Mouse (Mus musculus): ENCODE results near the gene Atxn3.

Gene Atxn3

DNA sequence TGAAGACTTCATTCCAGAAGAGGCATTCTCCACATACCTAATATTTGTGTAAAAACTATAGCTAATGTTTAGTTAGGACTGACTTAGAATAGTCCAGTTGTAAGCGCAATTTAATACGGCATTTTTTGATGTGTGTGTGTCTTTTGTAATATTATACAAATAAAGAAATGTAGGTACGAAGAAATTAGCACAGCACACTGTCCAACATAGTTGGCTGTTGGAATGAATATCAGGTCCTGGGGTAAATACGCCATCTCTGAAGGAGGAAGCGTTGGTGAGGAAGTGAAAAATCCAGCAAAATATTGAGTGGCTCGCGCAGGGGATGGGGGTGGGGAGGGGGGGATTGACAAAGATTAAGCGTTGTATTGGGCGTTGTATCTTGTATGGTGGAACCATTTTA lies 510 bp upstream of the Atxn3 start:
- WGBS: 55% methylated on average over 9 of the region's 9 CpGs

DNA sequence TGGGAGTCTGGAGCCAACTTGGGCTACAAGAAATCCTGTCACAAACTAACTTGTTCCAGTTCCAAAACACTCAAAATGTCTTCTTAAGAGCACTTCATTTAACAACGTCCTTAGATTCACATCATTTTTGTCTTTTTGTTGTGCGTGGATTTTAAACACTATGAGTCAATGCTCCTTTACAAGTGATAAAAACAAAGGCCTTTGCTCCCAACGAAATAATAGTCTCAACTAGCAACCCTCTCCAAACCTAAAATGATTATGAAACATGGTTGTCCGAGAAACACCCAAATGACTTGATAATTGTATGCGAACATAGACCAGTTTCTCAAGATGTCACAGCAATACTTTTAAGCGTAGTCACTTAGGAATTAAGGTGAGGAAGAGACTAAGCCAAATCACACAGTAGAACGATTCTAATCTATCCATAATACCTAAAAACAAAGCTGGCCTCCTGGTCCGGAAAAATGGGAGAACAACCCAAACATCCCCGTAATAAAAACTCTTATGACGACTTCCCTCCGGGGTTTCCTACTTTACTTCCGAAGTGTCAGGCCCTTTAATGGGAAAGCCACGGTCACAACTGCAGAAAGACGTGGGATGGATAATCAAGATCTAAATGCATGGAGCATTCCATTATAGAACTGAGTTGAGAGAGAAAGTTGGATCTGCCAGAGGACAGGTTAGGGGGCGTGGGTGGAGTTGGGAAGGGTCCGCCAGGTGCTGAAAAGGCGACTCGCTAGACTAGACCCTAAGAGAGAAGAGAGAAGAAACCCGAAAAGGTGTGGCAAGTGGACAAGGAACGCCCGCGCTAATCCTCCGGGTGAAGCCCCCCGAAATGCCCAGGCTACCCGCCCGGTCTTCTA lies 736 bp downstream of the Atxn3 start:
- WGBS: 3% methylated on average over 26 of the region's 26 CpGs

DNA sequence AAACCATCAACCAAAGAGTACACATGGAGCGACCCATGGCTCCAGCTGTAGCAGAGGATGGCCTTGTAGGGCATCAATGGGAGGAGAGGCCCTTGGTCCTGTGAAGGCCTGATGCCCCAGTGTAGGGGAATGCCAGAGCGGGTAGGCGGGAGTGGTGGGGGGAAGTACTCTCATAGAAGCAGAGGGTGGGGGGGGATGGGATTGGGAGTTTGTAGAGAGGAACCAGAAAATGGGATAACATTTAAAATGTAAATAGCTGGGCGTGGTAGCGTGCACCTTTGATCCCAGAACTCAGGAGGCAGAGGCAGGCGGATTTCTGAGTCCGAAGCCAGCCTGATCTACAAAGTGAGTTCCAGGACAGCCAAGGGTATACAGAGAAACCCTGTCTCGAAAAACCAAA lies 2.2 kb downstream of the Atxn3 start:
- WGBS: 96% methylated on average over 8 of the region's 8 CpGs

DNA sequence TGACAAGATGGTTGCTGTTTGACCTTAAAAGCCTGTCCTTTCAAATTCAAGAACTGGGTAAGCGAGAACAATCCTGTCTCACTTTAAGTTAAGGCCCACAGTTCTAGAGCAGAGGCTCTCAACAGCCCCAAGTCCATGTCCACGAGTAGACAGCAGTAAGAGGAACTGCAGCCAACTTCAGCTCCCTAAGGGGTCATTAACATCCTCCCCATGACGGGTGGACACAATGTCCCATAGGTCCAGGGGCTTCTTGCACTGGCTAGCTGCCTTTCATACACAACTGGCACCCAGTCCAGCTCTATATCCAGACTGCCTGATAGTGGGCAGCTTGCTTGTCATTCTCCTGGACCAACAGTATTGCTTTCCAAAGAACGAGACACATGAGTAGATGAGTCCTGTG lies 9.2 kb downstream of the Atxn3 start:
- 59% methylated on average over 4 of the region's 4 CpGs for WGBS

DNA sequence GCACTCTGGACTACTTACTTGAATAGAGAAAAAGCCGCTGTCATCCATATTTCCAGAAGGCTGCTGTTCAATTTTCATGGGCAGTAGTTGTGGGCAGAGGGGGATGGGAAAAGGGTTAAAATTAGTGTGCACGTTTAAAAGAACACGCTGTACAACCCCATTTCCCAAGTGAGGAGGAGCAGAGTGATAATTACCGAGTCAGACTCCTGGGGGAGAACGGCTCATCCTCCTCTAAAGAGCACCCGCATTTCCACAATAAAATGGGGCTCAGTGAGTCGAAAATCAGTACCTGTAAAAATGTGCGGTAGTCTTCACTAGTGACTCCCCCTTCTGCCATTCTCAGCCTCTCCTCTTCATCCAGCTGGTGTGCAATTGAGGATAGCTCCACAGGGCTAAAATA lies 10.1 kb downstream of the Atxn3 start:
- 45% methylated on average over 8 of the region's 8 CpGs for WGBS

DNA sequence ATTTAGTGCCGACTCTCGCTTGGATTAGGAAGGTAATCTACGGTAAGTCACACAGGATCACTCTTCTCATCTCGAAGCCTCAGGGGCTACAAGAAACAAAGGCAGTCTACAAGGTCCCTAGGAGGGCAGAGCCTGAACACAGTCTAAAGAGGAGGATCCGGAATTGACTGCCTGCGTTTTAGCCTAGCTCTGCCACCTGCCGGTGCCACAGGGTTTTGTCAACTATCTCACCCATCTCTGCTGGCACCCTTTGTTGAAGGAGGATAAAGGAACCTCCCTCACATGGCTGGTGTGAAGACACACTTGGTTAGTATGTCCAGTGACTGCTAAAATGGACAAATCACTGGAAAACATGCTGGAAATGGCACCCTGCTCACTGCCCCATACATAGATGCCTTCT lies 20.5 kb downstream of the Atxn3 start:
- WGBS: 81% methylated on average over 7 of the region's 7 CpGs

DNA sequence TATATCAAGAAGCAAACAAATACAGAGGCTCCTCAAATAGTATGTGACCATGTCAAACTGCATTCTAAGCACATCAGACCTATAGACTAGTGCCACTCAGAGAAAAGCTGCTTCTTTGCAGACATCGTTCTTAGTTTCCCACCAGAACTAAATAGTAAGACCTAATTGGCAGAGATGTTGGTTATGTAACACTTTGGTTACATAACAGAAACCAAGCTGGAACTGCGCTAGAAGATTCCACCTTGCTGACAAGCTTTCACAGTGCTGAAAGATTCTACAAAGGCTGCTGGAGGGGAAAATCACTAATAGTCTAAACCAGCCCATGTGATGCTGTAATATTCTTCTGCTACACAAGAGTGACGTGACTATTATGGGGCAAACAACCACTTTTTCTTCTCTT lies 22.8 kb downstream of the Atxn3 start:
- 40% methylated on average over 3 of the region's 3 CpGs for WGBS

DNA sequence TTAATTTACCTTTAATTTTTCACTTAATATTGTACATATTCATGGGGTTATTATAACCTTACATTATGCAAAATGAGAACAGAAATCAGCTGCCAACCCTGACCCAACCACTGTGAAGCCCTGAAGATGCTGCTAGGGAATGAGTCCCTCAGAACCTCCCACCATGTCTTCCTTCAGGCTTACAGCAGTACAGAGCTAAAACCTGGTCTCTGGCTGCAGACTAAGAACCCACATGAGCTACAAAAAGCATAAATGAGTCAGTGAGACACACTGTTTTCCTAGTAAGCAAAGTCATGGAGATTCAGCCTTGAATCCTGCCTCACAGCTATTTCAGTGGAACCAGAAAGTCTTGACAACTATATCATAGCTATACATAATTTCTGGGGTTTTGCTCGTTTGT lies 29.6 kb downstream of the Atxn3 start:
- 76% methylated on average over 1 of the region's 1 CpGs for WGBS

DNA sequence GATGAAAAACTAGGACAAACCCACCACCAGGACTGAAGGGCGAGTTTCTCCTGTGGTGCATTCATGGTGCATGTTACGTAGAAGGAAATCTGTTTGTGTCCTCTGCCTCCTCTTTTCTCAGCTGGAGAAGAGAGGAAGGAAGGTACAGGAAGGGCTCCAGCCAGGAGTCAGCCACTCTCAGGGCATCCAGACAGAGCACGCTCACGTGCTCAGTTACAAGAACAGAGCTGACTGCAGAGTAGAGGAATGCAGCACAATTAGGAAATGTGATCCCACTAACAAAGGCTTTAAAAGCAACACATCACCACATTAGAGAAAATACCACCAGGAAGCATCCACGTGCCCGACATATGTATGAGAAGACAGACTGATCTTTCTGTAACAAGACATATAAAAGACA lies 35.7 kb downstream of the Atxn3 start:
- WGBS: 78% methylated on average over 6 of the region's 6 CpGs

DNA sequence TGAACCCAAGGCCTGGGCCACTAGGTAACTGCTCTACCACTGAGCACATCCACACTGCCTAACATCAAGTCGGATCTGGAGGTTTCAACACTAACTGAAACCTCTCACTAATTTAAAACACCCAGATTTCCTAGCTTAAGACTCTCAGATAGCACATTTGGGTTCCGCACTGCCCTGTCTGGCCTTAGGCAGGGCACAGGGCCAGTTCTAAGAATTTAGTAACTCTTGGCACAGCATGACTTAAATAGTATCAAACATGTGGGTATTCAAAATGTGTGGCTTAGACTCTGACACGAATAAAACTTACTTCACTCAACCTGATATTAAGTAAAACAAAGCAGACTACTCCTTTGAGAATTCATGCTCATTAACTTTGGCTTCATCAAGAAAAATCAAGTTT lies 38.2 kb downstream of the Atxn3 start:
- WGBS: 75% methylated on average over 3 of the region's 3 CpGs

DNA sequence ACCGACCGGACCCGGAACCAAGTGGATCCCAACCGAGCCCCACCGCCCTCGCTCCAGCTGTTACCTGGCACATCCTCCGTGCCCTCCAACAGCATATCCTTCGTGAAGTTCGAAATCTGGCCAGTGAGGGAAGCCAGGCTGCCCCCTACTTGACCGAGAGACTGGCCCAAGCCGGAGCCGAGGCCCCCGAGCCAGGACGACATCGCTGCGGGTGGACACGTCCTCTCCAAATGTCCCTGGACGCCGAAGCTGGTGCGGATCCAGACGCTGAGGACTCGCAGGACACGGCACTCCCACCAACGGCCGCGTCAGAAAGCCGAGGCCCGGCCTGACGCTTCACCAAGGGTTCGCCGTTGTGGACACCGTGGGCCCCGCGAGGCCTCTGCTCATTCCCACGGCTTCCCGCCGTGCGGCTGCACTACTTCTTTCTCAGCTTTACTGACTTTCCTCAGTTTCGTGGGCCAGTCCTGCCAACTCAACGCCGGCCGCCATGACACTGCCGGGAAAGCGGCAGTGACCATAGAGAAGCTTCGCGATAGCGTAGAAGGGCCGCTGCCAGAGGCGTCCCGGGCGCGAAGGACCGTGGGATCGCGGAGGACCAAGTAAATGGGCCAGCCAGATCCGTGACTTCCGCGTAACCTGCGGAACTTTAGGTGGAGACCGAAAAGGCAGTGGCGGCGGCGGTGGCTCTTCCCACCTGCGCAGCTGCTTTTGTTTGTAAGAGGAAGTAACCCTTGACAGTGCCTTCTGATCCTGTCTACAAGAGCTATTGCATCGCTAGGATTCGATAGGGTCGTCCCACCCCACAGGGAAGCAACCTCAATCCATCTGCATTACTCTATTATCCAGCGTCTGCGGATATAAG lies 45.2 kb downstream of the Atxn3 start, which contains the start of gene Trip11:
TSS of gene Trip11 (minus strand) at position 642 of the 865 bp plus-strand sequence.
- under 1% methylated on average over 69 of the region's 69 CpGs for WGBS

DNA sequence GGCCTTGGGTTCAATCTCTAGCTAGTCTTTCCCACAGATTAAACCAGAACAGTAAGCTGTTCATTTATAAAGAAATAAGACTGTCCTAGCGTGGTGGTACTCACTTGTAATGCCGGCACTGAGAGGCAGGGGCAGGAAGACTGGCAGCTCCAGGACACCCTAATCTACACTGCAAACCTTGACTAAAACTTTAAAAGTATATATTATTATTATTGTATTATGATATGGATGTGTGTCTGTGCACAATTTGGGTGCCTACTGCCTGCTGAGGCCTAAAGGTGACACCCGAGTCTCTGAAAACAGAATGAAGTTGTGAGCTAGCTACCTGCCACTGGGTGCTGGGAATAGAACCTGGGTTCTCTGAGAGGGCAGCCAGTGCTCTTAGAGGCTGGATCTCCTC lies 46.7 kb downstream of the Atxn3 start:
- 82% methylated on average over 3 of the region's 3 CpGs for WGBS

DNA sequence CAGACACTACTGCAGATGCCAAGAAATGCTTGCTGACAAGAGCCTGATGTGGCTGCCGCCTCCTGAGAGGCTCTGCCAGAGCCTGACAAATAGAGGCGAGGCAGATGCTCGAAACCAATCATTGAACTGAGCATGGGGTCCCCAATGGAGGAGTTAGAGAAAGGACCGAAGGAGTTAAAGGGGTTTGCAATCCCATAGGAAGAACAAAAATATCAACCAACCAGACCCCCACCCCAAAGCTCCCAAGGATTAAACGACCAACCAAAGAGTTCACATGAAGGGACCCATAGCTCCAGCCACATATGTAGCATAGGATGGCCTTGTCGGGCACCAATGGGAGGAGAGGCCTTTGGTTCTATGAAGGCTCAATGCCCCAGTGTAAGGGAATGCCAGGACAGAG lies 47.7 kb downstream of the Atxn3 start:
- 92% methylated on average over 6 of the region's 6 CpGs for whole genome bisulfite sequencing

DNA sequence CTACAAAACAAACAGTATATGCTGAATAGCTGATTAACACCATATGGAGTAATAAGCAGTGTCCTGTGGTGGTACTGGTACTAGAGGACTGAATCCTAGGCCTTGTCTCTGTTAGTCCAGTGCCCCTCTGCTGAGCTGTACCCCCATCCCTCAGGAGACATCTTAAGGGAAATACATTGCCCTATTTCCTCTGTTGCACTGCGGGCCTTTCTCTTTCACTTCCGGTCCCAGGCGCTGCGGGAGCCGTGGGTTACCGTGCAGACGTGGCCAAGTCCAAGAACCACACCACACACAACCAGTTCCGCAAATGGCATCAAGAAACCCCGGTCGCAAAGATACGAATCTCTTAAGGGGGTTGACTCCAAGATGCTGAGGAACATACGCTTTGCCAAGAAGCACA lies 52.2 kb downstream of the Atxn3 start:
- WGBS: 78% methylated on average over 12 of the region's 12 CpGs

DNA sequence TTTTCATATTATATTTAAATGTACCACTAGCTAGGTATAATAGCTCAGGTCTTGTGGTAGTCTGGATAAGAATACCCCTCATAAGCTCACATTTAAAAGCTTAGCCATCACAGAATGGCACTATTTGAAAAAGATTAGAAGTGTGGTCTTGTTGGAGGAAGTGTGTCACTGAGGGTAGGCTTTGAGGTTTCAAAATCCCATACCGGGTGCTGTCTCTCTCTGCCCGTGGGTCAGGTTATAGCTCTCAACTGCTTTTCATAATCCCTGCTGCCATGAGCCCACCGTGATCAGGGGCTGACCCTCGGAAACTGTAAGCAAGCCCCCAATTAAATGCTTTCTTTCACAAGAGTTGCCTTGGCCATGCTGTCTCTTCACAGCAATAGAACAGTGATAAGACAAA lies 53.1 kb downstream of the Atxn3 start:
- WGBS: 88% methylated on average over 4 of the region's 4 CpGs

DNA sequence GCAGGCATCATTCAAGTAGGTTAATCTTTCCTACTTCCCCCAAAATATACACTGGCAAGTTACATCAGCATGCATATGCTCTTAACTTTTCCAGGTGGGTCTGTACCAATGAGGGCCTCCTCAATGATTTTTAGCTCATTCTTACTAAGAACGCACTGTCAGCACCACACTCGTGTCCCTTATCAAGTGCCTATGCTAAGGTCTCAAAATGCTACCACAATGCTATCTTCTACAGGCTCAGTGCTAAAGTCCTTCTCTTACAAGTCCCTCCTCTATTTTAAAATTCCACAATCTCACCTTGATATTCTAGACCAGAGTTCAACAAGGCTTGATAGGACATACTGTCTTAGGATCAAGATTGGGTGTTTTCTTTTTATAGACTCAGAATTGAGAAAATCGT lies 53.9 kb downstream of the Atxn3 start:
- WGBS: 81% methylated on average over 3 of the region's 3 CpGs

DNA sequence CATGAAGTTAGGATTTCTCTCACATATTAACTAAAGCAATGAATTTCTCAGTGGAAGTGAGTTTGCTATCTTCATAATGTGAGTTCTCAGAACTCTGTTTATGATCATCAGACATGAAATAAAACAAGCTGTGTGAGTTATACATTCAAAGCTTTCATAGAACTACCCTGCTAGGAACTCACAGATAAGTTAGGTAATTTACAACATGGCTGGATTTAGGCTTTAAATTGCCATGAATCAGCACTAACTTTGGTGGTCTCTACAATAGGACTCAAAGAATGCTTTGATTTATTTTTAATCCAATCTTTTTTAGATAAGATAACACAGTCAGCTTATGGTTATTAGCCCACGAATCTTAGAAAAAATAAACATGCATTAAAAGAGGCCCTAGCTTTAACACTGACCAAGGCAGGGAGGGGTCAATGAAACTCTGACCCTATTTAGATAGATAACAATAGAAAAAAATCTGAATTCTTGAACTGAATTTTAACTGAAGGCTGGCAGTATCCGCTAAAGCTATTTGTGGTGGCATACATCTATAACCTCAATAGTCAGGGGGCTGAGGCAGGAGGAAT lies 58.3 kb downstream of the Atxn3 start:
- WGBS: 83% methylated on average over 2 of the region's 2 CpGs

DNA sequence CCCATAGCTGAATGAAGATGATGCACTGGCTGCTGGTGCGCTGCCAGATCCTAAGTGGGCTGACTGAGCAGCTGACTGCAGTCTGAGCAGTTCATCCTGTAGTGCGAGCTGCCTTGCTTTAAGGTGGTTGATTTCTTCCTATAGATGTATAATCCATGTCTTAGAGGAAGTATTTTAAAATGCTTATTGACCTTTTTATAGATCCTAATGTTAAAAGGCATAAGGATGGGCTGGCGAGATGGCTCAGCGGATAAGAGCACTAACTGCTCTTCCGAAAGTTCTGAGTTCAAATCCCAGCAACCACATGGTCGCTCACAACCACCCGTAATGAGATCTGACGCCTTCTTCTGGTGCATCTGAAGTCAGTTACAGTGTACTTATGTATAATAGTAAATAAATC lies 59.1 kb downstream of the Atxn3 start:
- WGBS: 95% methylated on average over 8 of the region's 8 CpGs

DNA sequence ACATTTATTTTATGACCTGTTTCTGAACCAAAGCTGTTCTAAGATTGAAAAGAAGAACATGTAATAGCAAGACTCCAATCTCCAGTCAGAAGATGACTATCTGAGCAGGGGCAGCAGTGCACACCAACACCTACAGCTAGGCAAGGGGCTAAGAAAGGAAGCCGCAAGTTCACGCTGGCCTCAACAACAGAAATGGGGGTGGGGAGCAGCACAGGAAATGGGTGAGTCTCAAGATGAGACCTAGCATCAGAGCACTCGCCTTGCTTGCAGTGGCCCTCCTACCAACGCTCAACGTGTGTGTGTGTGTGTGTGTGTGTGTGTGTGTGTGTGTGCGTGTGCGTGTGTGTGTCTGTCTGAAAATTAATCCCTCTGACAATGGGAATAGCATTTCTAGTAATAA lies 60.9 kb downstream of the Atxn3 start:
- 76% methylated on average over 7 of the region's 7 CpGs for WGBS

DNA sequence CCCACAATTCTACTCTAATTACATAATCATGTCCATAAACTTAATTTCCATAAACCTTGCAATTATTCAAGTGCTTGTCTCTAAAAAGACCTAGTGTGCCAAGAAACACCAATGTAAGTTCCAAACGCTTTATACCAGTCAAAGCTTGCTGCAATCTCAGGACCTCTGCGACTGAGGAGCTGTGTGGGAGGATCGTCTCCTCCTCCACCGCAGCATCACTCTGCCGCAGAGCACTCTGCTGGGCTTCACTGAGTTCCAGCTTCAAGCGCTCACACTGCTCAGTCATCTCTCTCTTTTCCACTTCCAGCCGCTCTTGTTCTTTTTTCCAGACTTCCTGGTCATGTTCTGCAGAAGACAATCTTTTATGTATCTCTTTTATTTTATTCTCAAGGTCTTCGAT lies 64.8 kb downstream of the Atxn3 start:
- 67% methylated on average over 8 of the region's 8 CpGs for WGBS

DNA sequence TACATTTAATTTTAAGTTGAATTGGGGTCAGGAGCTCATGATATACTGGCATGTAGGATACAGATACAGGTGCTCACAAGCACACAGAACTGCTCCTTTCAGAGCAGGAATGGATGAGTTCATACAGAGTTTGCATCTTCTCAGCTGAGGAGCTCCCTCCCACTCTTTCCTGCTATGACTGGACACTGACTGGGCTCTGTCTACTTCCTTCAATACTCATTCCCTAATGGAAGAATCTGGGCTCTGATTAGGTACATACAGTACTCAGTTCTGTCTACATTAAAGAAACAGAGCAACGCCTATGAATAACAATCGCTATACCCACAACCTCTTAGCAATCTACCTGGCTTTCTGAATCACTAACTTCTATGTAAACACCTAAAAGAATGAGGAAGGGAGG lies 65.2 kb downstream of the Atxn3 start:
- WGBS: 87% methylated on average over 2 of the region's 2 CpGs

DNA sequence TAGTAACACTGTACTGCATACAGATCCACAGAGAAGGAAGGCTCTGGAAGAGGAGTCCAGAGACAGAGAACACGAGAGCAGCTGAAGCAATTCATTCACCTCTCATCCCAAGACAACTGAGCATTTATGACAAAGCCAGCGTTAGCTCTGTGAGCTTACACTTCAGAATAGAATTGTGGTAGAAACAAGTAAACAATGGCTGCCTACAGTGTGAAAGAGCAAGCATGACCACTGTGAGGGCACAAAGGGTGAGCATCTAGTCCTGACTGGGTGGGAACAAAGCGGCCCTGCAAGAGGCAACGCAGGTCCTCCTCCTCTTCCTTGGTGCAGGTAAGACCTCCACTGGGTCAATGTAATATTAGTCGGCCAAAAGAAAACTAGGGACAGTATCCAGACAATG lies 67.0 kb downstream of the Atxn3 start:
- 68% methylated on average over 5 of the region's 5 CpGs for WGBS

DNA sequence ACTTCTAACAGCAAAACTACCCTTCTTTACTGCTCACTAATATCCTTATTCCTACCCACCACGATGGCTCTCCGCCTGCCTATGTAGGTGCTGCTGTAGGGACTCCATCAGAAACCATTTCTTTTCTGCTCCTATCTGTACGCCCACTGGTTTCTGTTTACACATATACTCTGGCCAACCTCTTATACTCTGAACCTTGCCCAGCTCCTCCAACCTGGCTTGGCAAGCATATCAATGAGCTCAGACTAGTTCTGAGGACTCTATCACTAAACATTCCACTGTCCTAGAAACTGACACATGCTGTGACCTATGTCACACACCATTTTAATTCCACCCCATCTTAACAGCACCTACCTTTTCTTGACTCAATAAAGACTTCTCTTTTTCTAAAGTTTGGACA lies 68.7 kb downstream of the Atxn3 start:
- WGBS: 96% methylated on average over 3 of the region's 3 CpGs
